Mouse (Mus musculus): ENCODE results near the gene Lin52. TPM values are rescaled to one million over a fixed set of nuclear protein-coding genes. Genes with fewer than 3 reads are reported as not detected.

Lin52 gene
- polyA plus RNA-seq, 1 experiment from 2014 or later, result 19.6 TPM

- ATAC-seq (ENCODE audit: insufficient number of reproducible peaks, low FRiP score, low TSS enrichment, low read depth), result no peak
Observed at GRCm38 (mm10) chr12:84578440-84578770, 127.2 kb downstream of the Lin52 start.

GRCm38 (mm10) chr12:84581285-84581684, 130.1 kb downstream of the Lin52 start:
- no peak overlapping the region for H3K27ac ChIP-seq
- H3K4me3 ChIP-seq, result no peak overlapping the region
- H3K9ac ChIP-seq, result no peak overlapping the region
- no peaks in the 10 kb centered on the region for H3K36me3 ChIP-seq
- peaks cover 4% of the 10 kb centered on the region; the same call in 1 of the 2 replicates for H3K27me3 ChIP-seq
- H3K4me2 ChIP-seq, result no peak overlapping the region
- peaks cover 2% of the 10 kb centered on the region; the same call in 1 of the 2 replicates for H3K4me1 ChIP-seq
- no peaks in the 10 kb centered on the region for H3K9me3 ChIP-seq
- ATAC-seq (ENCODE audit: insufficient number of reproducible peaks, low FRiP score, low TSS enrichment, low read depth), result no peak
- 93% methylated on average over 2 of the region's 2 CpGs for WGBS

More at GRCm38 (mm10) chr12:84578440-84578770, 127.2 kb downstream of the Lin52 start:
- no peaks in the 10 kb centered on the region for H3K9me3 ChIP-seq
- H3K4me2 ChIP-seq, result no peak overlapping the region
- H3K4me1 ChIP-seq, result peaks cover 2% of the 10 kb centered on the region; the same call in 1 of the 2 replicates
- no peak overlapping the region for H3K9ac ChIP-seq
- no peaks in the 10 kb centered on the region for H3K36me3 ChIP-seq
- no peak overlapping the region for H3K27ac ChIP-seq
- H3K27me3 ChIP-seq, result peaks cover 13% of the 10 kb centered on the region
- WGBS, result 33% methylated on average over 5 of the region's 5 CpGs
- H3K4me3 ChIP-seq, result no peak overlapping the region

- no peaks in the 10 kb centered on the region for H3K27me3 ChIP-seq
- peak overlapping the region; percentile 96 for H3K4me2 ChIP-seq
- WGBS, result under 1% methylated on average over 54 of the region's 54 CpGs
- ATAC-seq (ENCODE audit: insufficient number of reproducible peaks, low FRiP score, low TSS enrichment, low read depth), result no peak
- no peaks in the 10 kb centered on the region for H3K36me3 ChIP-seq
- H3K4me3 ChIP-seq, result peak overlapping the region; percentile 53
- no peak overlapping the region for H3K27ac ChIP-seq
- H3K9me3 ChIP-seq, result no peaks in the 10 kb centered on the region
- H3K4me1 ChIP-seq, result peaks cover 7% of the 10 kb centered on the region; the same call in 1 of the 2 replicates
- H3K9ac ChIP-seq, result peak overlapping the region; percentile 45
Observed at GRCm38 (mm10) chr12:84589825-84590761, 138.9 kb downstream of the Lin52 start.

Other genes with a start within 250 kb of the Lin52 start
- 13.2 and 13.8 TPM in 2 replicates for gene Elmsan1, start 232.5 kb upstream of the Lin52 start, polyA plus RNA-seq (2015; fragmentation: Nextera tagmentation; extraction: Ambion mirVana)
- gene Ptgr2, start 166.2 kb upstream of the Lin52 start, polyA plus RNA-seq (2015; fragmentation: Nextera tagmentation; extraction: Ambion mirVana), result 15.9 and 22.6 TPM in 2 replicates
- gene Zfp410, start 134.6 kb upstream of the Lin52 start, polyA plus RNA-seq (2015; fragmentation: Nextera tagmentation; extraction: Ambion mirVana), result 79.8 and 90.6 TPM in 2 replicates
- gene Coq6, start 89.8 kb upstream of the Lin52 start, polyA plus RNA-seq (2015; fragmentation: Nextera tagmentation; extraction: Ambion mirVana), result 41.5 and 42.2 TPM in 2 replicates
- gene Fam161b, start 89.6 kb upstream of the Lin52 start, polyA plus RNA-seq (2015; fragmentation: Nextera tagmentation; extraction: Ambion mirVana), result 2.7 and 3.2 TPM in 2 replicates
- 16.2 and 16.4 TPM in 2 replicates for gene Entpd5, start 42.4 kb upstream of the Lin52 start, polyA plus RNA-seq (2015; fragmentation: Nextera tagmentation; extraction: Ambion mirVana)
- gene Bbof1, start 42.4 kb upstream of the Lin52 start, polyA plus RNA-seq (2015; fragmentation: Nextera tagmentation; extraction: Ambion mirVana), result 1.0 and 1.8 TPM in 2 replicates
- 24.7 TPM in 2 replicates for gene Rnf113a2, start 34.2 kb upstream of the Lin52 start, polyA plus RNA-seq (2015; fragmentation: Nextera tagmentation; extraction: Ambion mirVana)
- 35.8 and 37.8 TPM in 2 replicates for gene Aldh6a1, start 418 bp upstream of the Lin52 start, polyA plus RNA-seq (2015; fragmentation: Nextera tagmentation; extraction: Ambion mirVana)
- gene Vsx2, start 118.3 kb downstream of the Lin52 start, polyA plus RNA-seq (2015; fragmentation: Nextera tagmentation; extraction: Ambion mirVana), result 0.09 and 0.19 TPM in 2 replicates
- 14.7 and 15.7 TPM in 2 replicates for gene Abcd4, start 166.0 kb downstream of the Lin52 start, polyA plus RNA-seq (2015; fragmentation: Nextera tagmentation; extraction: Ambion mirVana)
- not detected in 2 replicates for gene Vrtn, start 189.6 kb downstream of the Lin52 start, polyA plus RNA-seq (2015; fragmentation: Nextera tagmentation; extraction: Ambion mirVana)
- gene Syndig1l, start 247.4 kb downstream of the Lin52 start, polyA plus RNA-seq (2015; fragmentation: Nextera tagmentation; extraction: Ambion mirVana), result not detected in 2 replicates